Mouse (Mus musculus) CH12.LX (cell line): Measurements from ENCODE around the gene Olfr6. TPM values are rescaled to one million over a fixed set of nuclear protein-coding genes. Genes with fewer than 3 reads are reported as not detected.

ENCODE experiments used
- DNase-seq: peaks from one replicate; pipeline ENCODE4 v3.0.0-alpha.2; 2013; ENCODE audit errors: extremely low read depth
- H3K27ac ChIP-seq: 2 replicates; pipeline ENCODE4 v1.5.1; 2012; ENCODE audit warnings: low read depth, mild to moderate bottlenecking, control low read depth, moderate library complexity; ENCODE audit not compliant: insufficient read depth
- H3K27me3 ChIP-seq: replicated peaks from 2 replicates; pipeline ENCODE3; 2012; ENCODE audit warnings: inconsistent platforms
- H3K36me3 ChIP-seq, 2 experiments: replicated peaks in 1 of 2; 2 replicates each; pipeline versions ENCODE3 to v1.6.1; 2012; ENCODE audit warnings: inconsistent platforms in 1 of 2, low read length in 1 of 2, mild to moderate bottlenecking in 1 of 2, mixed read lengths in 1 of 2, moderate library complexity in 1 of 2; ENCODE audit not compliant: control insufficient read depth in 1 of 2, insufficient read depth in 1 of 2
- H3K4me1 ChIP-seq, 2 experiments: 2 replicates each; pipeline ENCODE4 v1.6.1; 2012; ENCODE audit warnings: inconsistent platforms in 1 of 2, moderate library complexity in 1 of 2; ENCODE audit not compliant: insufficient read depth in 2 of 2, control insufficient read depth in 1 of 2
- H3K4me2 ChIP-seq: 2 replicates; pipeline ENCODE4 v1.6.1; 2012; ENCODE audit warnings: low read depth, mild to moderate bottlenecking, control low read depth; ENCODE audit not compliant: poor library complexity, insufficient read depth, severe bottlenecking
- H3K4me3 ChIP-seq, 3 experiments: fragments of 150-350 bp in 1 of 3; sonication (generic) in 1 of 3; replicated peaks in 1 of 3; 2 replicates each; pipeline versions ENCODE3 to v1.5.1; 2011 to 2012; ENCODE audit warnings: low read depth in 2 of 3, low read length in 2 of 3, mild to moderate bottlenecking in 2 of 3, moderate library complexity in 2 of 3, control low read depth in 1 of 3, improper control_type of control experiment in 1 of 3, inconsistent platforms in 1 of 3, mixed read lengths in 1 of 3; ENCODE audit not compliant: poor library complexity in 1 of 3
- H3K79me2 ChIP-seq: replicated peaks from 2 replicates; pipeline ENCODE4 v1.6.1; 2012; ENCODE audit warnings: mild to moderate bottlenecking, moderate library complexity; ENCODE audit not compliant: control insufficient read depth, poor library complexity, insufficient read depth, severe bottlenecking; ENCODE audit errors: extremely low read depth
- H3K9ac ChIP-seq: 2 replicates; pipeline ENCODE4 v1.6.1; 2012; ENCODE audit warnings: low read depth, mild to moderate bottlenecking, control low read depth, moderate library complexity; ENCODE audit not compliant: insufficient read depth
- H3K9me3 ChIP-seq: replicated peaks from 2 replicates; pipeline ENCODE3; 2012; ENCODE audit warnings: low read length, inconsistent platforms, mixed read lengths
- BHLHE40 ChIP-seq: IDR thresholded peaks from 2 replicates; pipeline ENCODE4 v1.6.1; 2011; ENCODE audit warnings: mild to moderate bottlenecking, low read depth, low read length, improper control_type of control experiment
- ELF1 ChIP-seq: IDR thresholded peaks from 2 replicates; pipeline ENCODE4 v1.6.1; 2014; ENCODE audit warnings: low read depth, mild to moderate bottlenecking, inconsistent platforms, low read length, improper control_type of control experiment
- EP300 ChIP-seq: IDR thresholded peaks from 2 replicates; pipeline ENCODE4 v1.6.1; 2011; ENCODE audit warnings: low read length, improper control_type of control experiment
- ETS1 ChIP-seq: conservative IDR thresholded peaks from 2 replicates; pipeline ENCODE4 v1.6.1; 2012; ENCODE audit warnings: low read depth, mild to moderate bottlenecking, inconsistent platforms, low read length, improper control_type of control experiment, moderate library complexity
- GABPA ChIP-seq: IDR thresholded peaks from 2 replicates; pipeline ENCODE4 v1.6.1; 2012; ENCODE audit warnings: low read depth, low read length, improper control_type of control experiment, inconsistent platforms; ENCODE audit not compliant: insufficient replicate concordance
- IRF4 ChIP-seq: IDR thresholded peaks from 2 replicates; pipeline ENCODE4 v1.6.1; 2014; ENCODE audit warnings: low read depth, mild to moderate bottlenecking, inconsistent platforms, low read length, improper control_type of control experiment
- JUN ChIP-seq: IDR thresholded peaks from 2 replicates; pipeline ENCODE4 v1.6.1; 2011; ENCODE audit warnings: low read depth, mild to moderate bottlenecking, low read length, improper control_type of control experiment, moderate library complexity; ENCODE audit not compliant: insufficient read depth
- JUND ChIP-seq: conservative IDR thresholded peaks from 2 replicates; pipeline ENCODE4 v1.6.1; 2011; ENCODE audit warnings: low read depth, low read length, improper control_type of control experiment
- MAX ChIP-seq: IDR thresholded peaks from 2 replicates; pipeline ENCODE4 v1.6.1; 2011; ENCODE audit warnings: low read length, improper control_type of control experiment
- MYC ChIP-seq: IDR thresholded peaks from 2 replicates; pipeline ENCODE4 v1.6.1; 2011; ENCODE audit warnings: low read depth, mild to moderate bottlenecking, improper control_type of control experiment, low read length
- NRF1 ChIP-seq: IDR thresholded peaks from 2 replicates; pipeline ENCODE4 v1.6.1; 2014; ENCODE audit warnings: low read depth, mild to moderate bottlenecking, inconsistent platforms, low read length, improper control_type of control experiment, moderate library complexity
- POLR2AphosphoS2 ChIP-seq: IDR thresholded peaks from 2 replicates; pipeline ENCODE4 v1.6.1; 2011; ENCODE audit warnings: low read depth, low read length, improper control_type of control experiment
- RAD21 ChIP-seq: IDR thresholded peaks from 2 replicates; pipeline ENCODE4 v1.6.1; 2011; ENCODE audit warnings: low read depth, mild to moderate bottlenecking, low read length, improper control_type of control experiment, moderate library complexity
- RCOR1 ChIP-seq: conservative IDR thresholded peaks from 2 replicates; pipeline ENCODE4 v1.6.1; 2012; ENCODE audit warnings: low read depth, mild to moderate bottlenecking, inconsistent platforms, low read length, improper control_type of control experiment
- TCF12 ChIP-seq: IDR thresholded peaks from 2 replicates; pipeline ENCODE4 v1.6.1; 2014; ENCODE audit warnings: low read depth, mild to moderate bottlenecking, inconsistent platforms, low read length, improper control_type of control experiment
- ZKSCAN1 ChIP-seq: IDR thresholded peaks from 2 replicates; pipeline ENCODE4 v1.6.1; 2012; ENCODE audit warnings: low read depth, inconsistent platforms, low read length, improper control_type of control experiment, borderline replicate concordance
- ZNF384 ChIP-seq: IDR thresholded peaks from 2 replicates; pipeline ENCODE4 v1.6.1; 2012; ENCODE audit warnings: low read depth, low read length, improper control_type of control experiment, inconsistent platforms
- dilution Hi-C: fragments of 300-500 bp; cut with MboI; formaldehyde crosslinking; loops from 2 replicates; pipeline ENCODE4 v1.14.3; 2020; ENCODE audit warnings: low sequenced_read_pairs; ENCODE audit not compliant: extremely low pct_unique_long_range_greater_than_20kb, extremely low pct_ligation_motif_present
- in situ Hi-C: fragments of 300-500 bp; cut with MboI; formaldehyde crosslinking; loops from 3 replicates; pipeline ENCODE4 v1.14.3; 2019; ENCODE audit warnings: low sequenced_read_pairs, low pct_ligation_motif_present, low pct_unique_long_range_greater_than_20kb, mixed read lengths
- polyA plus RNA-seq: library from polyadenylated mRNA; unstranded; fragments of >175 nt; gene quantifications from 2 replicates; pipeline ENCODE4 v1.2.1, GENCODE M21; 2012; ENCODE audit warnings: low read depth; ENCODE audit not compliant: insufficient read length
- total RNA-seq, 2 experiments: library from RNA; depleted of rRNA; stranded (reverse); fragments of 300-350 nt in 1 of 2; fragments of >200 nt in 1 of 2; gene quantifications; 2 replicates each; pipeline ENCODE4 v1.2.3; 2012 to 2014

Gene Olfr6
- total and polyA plus RNA-seq, 3 experiments = not detected

GRCm38 (mm10) chr7:106985236-106985635 is 21.5 kb upstream of the Olfr6 start:
- no peaks in the 10 kb centered on the region for H3K36me3 ChIP-seq
- H3K9ac ChIP-seq = no peak overlapping the region
- DNase-seq = peak; percentile 73
- dilution Hi-C loops = no loop called here
- H3K4me2 ChIP-seq = no peak overlapping the region
- in situ Hi-C loops = no loop called here
- H3K4me3 ChIP-seq = no peak overlapping the region
- H3K4me1 ChIP-seq = peaks cover 0 to 10% of the 10 kb centered on the region in 2 experiments; a peak in 2 of 4 replicates
- no peaks in the 10 kb centered on the region for H3K9me3 ChIP-seq
- no peaks in the 10 kb centered on the region for H3K79me2 ChIP-seq
- no peaks in the 10 kb centered on the region for H3K27me3 ChIP-seq
- no peak overlapping the region for H3K27ac ChIP-seq
- TF ChIP-seq JUN (peak; percentile 31; the same call in 1 of the 2 replicates), GABPA (no peak), RAD21 (no peak), EP300 (peak; percentile 62; the same call in 1 of the 2 replicates), IRF4 (no peak), JUND (no peak; the same call in 1 of the 2 replicates), ETS1 (peak; percentile 36; the same call in 1 of the 2 replicates), MAX (peak; percentile 44; the same call in 1 of the 2 replicates), RCOR1 (no peak), BHLHE40 (0 out of 2 replicates have a peak, but pooled peaks have one; percentile 8), POLR2AphosphoS2 (no peak), ZKSCAN1 (no peak), ELF1 (no peak), NRF1 (no peak)

GRCm38 (mm10) chr7:106975353-106975752 is 11.6 kb upstream of the Olfr6 start, which contains the start of gene Olfr711:
TSS of gene Olfr711 (minus strand) at chr7:106975453.
- DNase-seq = no peak
- no peaks in the 10 kb centered on the region for H3K79me2 ChIP-seq
- no peaks in the 10 kb centered on the region for H3K36me3 ChIP-seq
- no peak within 1 kb of the TSS for H3K27ac ChIP-seq
- dilution Hi-C loops = no loop called here
- H3K27me3 ChIP-seq = no peaks in the 10 kb centered on the region
- no peak within 1 kb of the TSS for H3K4me3 ChIP-seq
- in situ Hi-C loops = no loop called here
- no peaks in the 10 kb centered on the region for H3K9me3 ChIP-seq
- H3K9ac ChIP-seq = no peak within 1 kb of the TSS
- H3K4me2 ChIP-seq = no peak within 1 kb of the TSS
- no peak for TF ChIP-seq ZNF384
- no peak for TF ChIP-seq TCF12
- TF ChIP-seq JUN = no peak
- TF ChIP-seq MYC = no peak
- TF ChIP-seq NRF1 = no peak
- no peaks in the 10 kb centered on the region for H3K4me1 ChIP-seq
